Mouse (Mus musculus) spleen, embryonic (tissue): ENCODE measurements at regions not wholly inside any gene's neighbourhood (a gene's known extent, or its start where the extent isn't known, plus 50 kb on each side); places are given as distances from the start of the nearest gene placed in this dataset.

Experiments used
- CTCF ChIA-PET: fragments of 350-600 bp; sonication (Branson Sonifier 250); formaldehyde crosslinking; loops from one replicate; lab custom pipeline; 2022; lab: Charles Lee

GRCm38 (mm10) chrX:166725761-166726503 lies 140.4 kb upstream of the Egfl6 start:
- CTCF ChIA-PET, result no interaction called here

GRCm38 (mm10) chrX:166718075-166718474 lies 132.6 kb upstream of the Egfl6 start:
- CTCF ChIA-PET, result no interaction called here

DNA sequence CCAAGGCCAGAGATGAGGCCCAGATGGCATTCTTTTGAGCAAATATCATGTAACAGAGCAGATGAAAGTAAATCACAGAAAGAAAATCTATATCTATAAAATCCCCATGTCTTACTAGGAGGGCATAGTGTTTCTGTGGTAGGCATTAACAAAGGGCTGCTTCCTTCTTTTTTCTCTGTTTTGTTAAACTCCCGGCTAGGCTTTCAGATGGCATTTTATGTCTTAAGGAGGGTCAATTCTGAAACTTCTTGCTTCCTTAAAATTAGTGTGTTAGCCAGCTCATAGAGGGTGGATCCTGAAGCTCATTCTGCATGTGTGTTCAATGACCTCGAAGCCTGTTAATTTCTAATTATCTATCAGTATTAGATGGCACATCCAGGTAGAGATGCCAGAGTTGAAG lies 123.8 kb upstream of the Egfl6 start:
- CTCF ChIA-PET, result interaction anchor here (0.7 kb wide), 1 partner anchor 162 kb away, joined by 3 read pairs; no protein-coding TSS in a partner anchor

- CTCF ChIA-PET, result no interaction called here
Measured at GRCm38 (mm10) chrX:166708106-166708505, 122.6 kb upstream of the Egfl6 start.

GRCm38 (mm10) chrX:166707029-166707428 lies 121.5 kb upstream of the Egfl6 start:
- CTCF ChIA-PET, result no interaction called here

DNA sequence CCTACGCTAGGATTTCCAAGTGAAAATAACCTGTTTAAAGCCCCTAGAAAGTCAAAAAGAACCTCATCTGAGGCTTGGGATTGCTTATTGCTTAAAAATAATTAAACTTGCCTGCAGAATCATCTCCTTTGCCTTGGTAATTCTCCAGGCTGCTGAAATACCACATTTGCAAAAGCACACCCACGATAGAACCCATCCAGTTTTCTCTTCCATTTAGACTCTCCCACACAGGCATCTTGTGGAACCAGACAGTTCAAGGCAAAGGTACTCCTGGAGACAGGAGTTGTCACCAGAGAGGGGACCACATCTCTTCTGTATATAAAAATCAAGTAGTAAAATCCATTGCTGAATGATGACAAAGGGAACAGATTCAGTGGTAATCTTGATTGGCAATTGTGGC lies 118.8 kb upstream of the Egfl6 start:
- CTCF ChIA-PET, result no interaction called here

- CTCF ChIA-PET, result no interaction called here
Measured at GRCm38 (mm10) chrX:166694219-166694618, 108.7 kb upstream of the Egfl6 start.

- CTCF ChIA-PET, result no interaction called here
Measured at GRCm38 (mm10) chrX:166688779-166689178, 103.3 kb upstream of the Egfl6 start.

GRCm38 (mm10) chrX:166673404-166673803 lies 87.9 kb upstream of the Egfl6 start:
- CTCF ChIA-PET, result no interaction called here

- CTCF ChIA-PET, result interaction anchor here (0.5 kb wide), 1 partner anchor 17 kb away, joined by 3 read pairs; no protein-coding TSS in a partner anchor
Measured at GRCm38 (mm10) chrX:166672617-166673016, 87.1 kb upstream of the Egfl6 start.

DNA sequence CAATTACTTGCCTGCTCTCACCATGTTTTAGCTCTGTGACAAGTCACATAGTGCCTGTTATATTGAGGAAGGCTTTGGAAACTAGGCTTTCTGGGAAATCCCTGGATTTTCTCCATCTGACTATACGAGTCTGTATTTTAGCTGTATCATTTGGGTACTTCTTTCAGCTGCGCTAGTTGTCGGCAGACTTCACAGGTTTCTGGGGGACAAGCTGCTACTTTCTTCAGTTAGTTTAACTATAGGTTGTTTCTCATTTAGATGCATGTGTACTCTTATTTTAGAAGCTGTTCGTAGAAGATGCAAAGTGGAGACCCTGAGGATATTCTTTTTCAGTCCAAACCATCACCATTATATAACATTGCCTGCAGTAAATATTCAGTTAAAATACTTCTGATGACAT lies 86.3 kb upstream of the Egfl6 start:
- CTCF ChIA-PET, result interaction anchor here (0.5 kb wide), 1 partner anchor 16 kb away, joined by 3 read pairs; no protein-coding TSS in a partner anchor

- CTCF ChIA-PET, result no interaction called here
Measured at GRCm38 (mm10) chrX:166666304-166666703, 80.8 kb upstream of the Egfl6 start.

- CTCF ChIA-PET, result no interaction called here
Measured at GRCm38 (mm10) chrX:166661808-166662207, 76.3 kb upstream of the Egfl6 start.

DNA sequence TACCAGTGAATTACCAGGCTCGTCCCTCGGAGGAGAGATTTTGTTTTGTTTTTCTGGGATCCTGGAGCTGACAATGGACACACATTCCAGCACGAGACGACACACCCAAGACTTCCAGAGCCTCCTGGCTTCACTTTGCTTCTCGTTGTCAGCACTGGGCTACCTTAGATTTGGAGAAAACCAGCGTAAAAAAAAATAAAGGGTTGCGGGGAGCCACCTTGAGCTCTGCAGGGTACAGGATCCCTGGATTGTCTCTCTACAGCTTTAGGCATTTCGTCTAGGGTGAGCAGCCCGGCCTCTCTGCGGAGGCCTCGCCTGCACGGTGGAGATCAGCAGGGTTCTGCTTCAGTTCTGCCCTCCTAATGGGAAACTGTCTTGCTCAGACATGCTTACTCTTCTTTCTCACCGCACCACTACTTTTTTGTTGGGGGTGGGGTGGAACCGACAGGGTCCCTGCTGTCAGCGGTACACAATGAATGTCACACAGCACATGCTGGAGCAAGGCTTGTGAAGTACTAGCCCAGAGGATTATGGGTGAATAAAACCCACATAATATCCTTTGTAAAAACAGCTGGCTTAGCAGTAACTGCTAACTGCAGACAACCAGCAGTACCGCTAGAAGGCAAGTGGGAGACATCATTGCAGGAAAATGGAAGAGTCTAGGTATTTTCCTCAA lies 75.7 kb upstream of the Egfl6 start:
- CTCF ChIA-PET, result interaction anchor here (0.6 kb wide), 1 partner anchor 569 kb away, joined by 4 read pairs; no protein-coding TSS in a partner anchor

- CTCF ChIA-PET, result interaction anchor here (0.6 kb wide), 1 partner anchor 570 kb away, joined by 4 read pairs; no protein-coding TSS in a partner anchor
Measured at GRCm38 (mm10) chrX:166660715-166661042, 75.2 kb upstream of the Egfl6 start.

GRCm38 (mm10) chrX:166652400-166652799 lies 66.9 kb upstream of the Egfl6 start:
- CTCF ChIA-PET, result no interaction called here

DNA sequence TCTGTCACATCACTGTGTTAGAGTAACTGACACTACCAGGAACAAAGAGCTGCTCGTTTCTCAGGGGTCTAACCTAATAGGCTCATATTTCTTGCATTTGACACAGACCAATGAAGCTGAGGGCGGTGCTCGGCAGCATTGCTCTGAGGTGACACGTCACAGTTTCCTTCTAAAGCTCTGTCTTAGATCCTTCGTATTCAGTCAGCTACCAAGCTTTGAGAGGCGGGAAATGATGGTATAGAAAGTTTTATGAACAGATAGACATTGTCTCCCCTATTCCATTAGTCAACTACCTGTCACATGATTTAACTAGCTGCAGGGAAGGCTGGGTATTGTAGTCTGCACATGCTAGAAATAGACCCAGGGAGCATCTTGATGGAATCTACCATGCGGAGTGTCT lies 60.2 kb upstream of the Egfl6 start:
- CTCF ChIA-PET, result no interaction called here

GRCm38 (mm10) chrX:166641256-166641655 lies 55.7 kb upstream of the Egfl6 start:
- CTCF ChIA-PET, result no interaction called here

DNA sequence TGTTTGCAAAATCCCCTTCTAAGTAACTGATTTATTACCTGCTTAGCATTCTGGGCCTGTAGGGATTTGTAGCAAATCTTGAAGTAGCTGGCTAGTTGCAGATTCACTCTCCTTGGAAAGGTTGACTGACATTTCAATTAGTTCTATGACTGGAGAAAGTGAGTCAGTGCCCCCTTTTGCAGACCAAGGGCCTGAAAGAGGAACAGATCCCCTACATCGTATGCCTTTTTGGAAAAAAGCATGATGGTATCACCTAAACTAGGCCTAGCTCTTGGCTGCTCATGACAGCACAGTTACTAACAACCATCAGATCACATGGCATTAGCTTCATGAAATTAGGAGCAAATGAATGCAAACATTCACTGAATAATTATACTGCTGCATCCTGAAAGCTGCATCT lies 54.7 kb upstream of the Egfl6 start:
- CTCF ChIA-PET, result no interaction called here
